Mouse (Mus musculus): ENCODE results near the gene Ccdc9b. TPM values are rescaled to one million over a fixed set of nuclear protein-coding genes. Genes with fewer than 3 reads are reported as not detected.
A peak's percentile ranks its signal among the peaks of the same experiment; 100 is the strongest.

Ccdc9b gene
- polyA plus RNA-seq, 1 experiment from 2014 or later = 0.52 TPM

GRCm38 (mm10) chr2:118750476-118750875, 12.0 kb downstream of the Ccdc9b start:
- no peaks in the 10 kb centered on the region for H3K4me1 ChIP-seq (ENCODE audit: control insufficient read depth, insufficient read depth, low read length)
- ATAC-seq (replicated peaks; ENCODE audit: insufficient number of reproducible peaks, low FRiP score, low TSS enrichment, low read depth) = no peak
- 84% methylated on average over 8 of the region's 8 CpGs for WGBS

GRCm38 (mm10) chr2:118749341-118749884, 13.0 kb downstream of the Ccdc9b start:
- H3K4me1 ChIP-seq (ENCODE audit: control insufficient read depth, insufficient read depth, low read length) = peaks cover 4% of the 10 kb centered on the region
- no peak for ATAC-seq (replicated peaks; ENCODE audit: insufficient number of reproducible peaks, low FRiP score, low TSS enrichment, low read depth)
- H3K27me3 ChIP-seq (ENCODE audit: control insufficient read depth, insufficient read depth, low read length) = peaks cover 5% of the 10 kb centered on the region; the same call in 1 of the 2 replicates
- H3K9ac ChIP-seq (replicated peaks; ENCODE audit: low read length) = no peak overlapping the region
- no peak overlapping the region for H3K27ac ChIP-seq (replicated peaks; ENCODE audit: low read depth, low read length)
- no peak for DNase-seq (ENCODE audit: low spot score)
- H3K4me3 ChIP-seq (ENCODE audit: low read depth, low read length) = no peak overlapping the region
- no peaks in the 10 kb centered on the region for H3K9me3 ChIP-seq (replicated peaks; ENCODE audit: control insufficient read depth, low read length)
- no peaks in the 10 kb centered on the region for H3K36me3 ChIP-seq (replicated peaks; ENCODE audit: control insufficient read depth, insufficient read depth, low read depth, low read length)
- 30% methylated on average over 10 of the region's 10 CpGs for WGBS
- no peak overlapping the region for H3K4me2 ChIP-seq (ENCODE audit: low read depth, low read length)

More at GRCm38 (mm10) chr2:118750476-118750875, 12.0 kb downstream of the Ccdc9b start:
- no peak for DNase-seq (ENCODE audit: low spot score)
- no peaks in the 10 kb centered on the region for H3K27me3 ChIP-seq (ENCODE audit: control insufficient read depth, insufficient read depth, low read length)
- no peak overlapping the region for H3K27ac ChIP-seq (replicated peaks; ENCODE audit: low read depth, low read length)
- no peak overlapping the region for H3K4me3 ChIP-seq (ENCODE audit: low read depth, low read length)
- H3K36me3 ChIP-seq (replicated peaks; ENCODE audit: control insufficient read depth, insufficient read depth, low read depth, low read length) = no peaks in the 10 kb centered on the region
- H3K9ac ChIP-seq (replicated peaks; ENCODE audit: low read length) = no peak overlapping the region; the same call in 1 of the 2 replicates
- H3K4me2 ChIP-seq (ENCODE audit: low read depth, low read length) = no peak overlapping the region
- no peaks in the 10 kb centered on the region for H3K9me3 ChIP-seq (replicated peaks; ENCODE audit: control insufficient read depth, low read length)

GRCm38 (mm10) chr2:118747301-118747960, 15.0 kb downstream of the Ccdc9b start:
- WGBS = 39% methylated on average over 10 of the region's 10 CpGs
- no peak overlapping the region for H3K27ac ChIP-seq (replicated peaks; ENCODE audit: low read depth, low read length)
- DNase-seq (ENCODE audit: low spot score) = no peak
- H3K27me3 ChIP-seq (ENCODE audit: control insufficient read depth, insufficient read depth, low read length) = peaks cover 7% of the 10 kb centered on the region
- no peak overlapping the region for H3K4me2 ChIP-seq (ENCODE audit: low read depth, low read length)
- H3K9me3 ChIP-seq (replicated peaks; ENCODE audit: control insufficient read depth, low read length) = no peaks in the 10 kb centered on the region
- no peak for ATAC-seq (replicated peaks; ENCODE audit: insufficient number of reproducible peaks, low FRiP score, low TSS enrichment, low read depth)
- no peak overlapping the region for H3K4me3 ChIP-seq (ENCODE audit: low read depth, low read length)
- H3K9ac ChIP-seq (replicated peaks; ENCODE audit: low read length) = no peak overlapping the region
- H3K36me3 ChIP-seq (replicated peaks; ENCODE audit: control insufficient read depth, insufficient read depth, low read depth, low read length) = no peaks in the 10 kb centered on the region
- H3K4me1 ChIP-seq (ENCODE audit: control insufficient read depth, insufficient read depth, low read length) = peaks cover 4% of the 10 kb centered on the region

GRCm38 (mm10) chr2:118745915-118746901, 16.3 kb downstream of the Ccdc9b start:
- H3K27me3 ChIP-seq (ENCODE audit: control insufficient read depth, insufficient read depth, low read length) = peaks cover 7% of the 10 kb centered on the region
- peak overlapping the region; percentile 89 for H3K4me3 ChIP-seq (ENCODE audit: low read depth, low read length)
- no peaks in the 10 kb centered on the region for H3K36me3 ChIP-seq (replicated peaks; ENCODE audit: control insufficient read depth, insufficient read depth, low read depth, low read length)
- DNase-seq (ENCODE audit: low spot score) (peak; percentile 48), ATAC-seq (replicated peaks; ENCODE audit: insufficient number of reproducible peaks, low FRiP score, low TSS enrichment, low read depth) (peak; percentile 39)
- H3K4me1 ChIP-seq (ENCODE audit: control insufficient read depth, insufficient read depth, low read length) = peaks cover 4% of the 10 kb centered on the region
- no peak overlapping the region; the same call in 1 of the 2 replicates for H3K27ac ChIP-seq (replicated peaks; ENCODE audit: low read depth, low read length)
- peak overlapping the region; percentile 85 for H3K9ac ChIP-seq (replicated peaks; ENCODE audit: low read length)
- H3K9me3 ChIP-seq (replicated peaks; ENCODE audit: control insufficient read depth, low read length) = no peaks in the 10 kb centered on the region
- under 1% methylated on average over 88 of the region's 113 CpGs for WGBS
- H3K4me2 ChIP-seq (ENCODE audit: low read depth, low read length) = peak overlapping the region; percentile 98

- H3K27ac ChIP-seq (replicated peaks; ENCODE audit: low read depth, low read length) = no peak within 1 kb of the TSS; the same call in 1 of the 2 replicates
- no peaks in the 10 kb centered on the region for H3K9me3 ChIP-seq (replicated peaks; ENCODE audit: control insufficient read depth, low read length)
- H3K4me1 ChIP-seq (ENCODE audit: control insufficient read depth, insufficient read depth, low read length) = peaks cover 4% of the 10 kb centered on the region
- H3K27me3 ChIP-seq (ENCODE audit: control insufficient read depth, insufficient read depth, low read length) = peaks cover 7% of the 10 kb centered on the region
- ATAC-seq (replicated peaks; ENCODE audit: insufficient number of reproducible peaks, low FRiP score, low TSS enrichment, low read depth) (peak; percentile 85), DNase-seq (ENCODE audit: low spot score) (peak; percentile 93)
- no peaks in the 10 kb centered on the region for H3K36me3 ChIP-seq (replicated peaks; ENCODE audit: control insufficient read depth, insufficient read depth, low read depth, low read length)
- under 1% methylated on average over 40 of the region's 57 CpGs for WGBS
- H3K9ac ChIP-seq (replicated peaks; ENCODE audit: low read length) = peak within 1 kb of the TSS; percentile 85
- peak within 1 kb of the TSS; percentile 89 for H3K4me3 ChIP-seq (ENCODE audit: low read depth, low read length)
- peak within 1 kb of the TSS; percentile 98 for H3K4me2 ChIP-seq (ENCODE audit: low read depth, low read length)
Observed at GRCm38 (mm10) chr2:118745232-118745884, 17.1 kb downstream of the Ccdc9b start, which contains the start of gene Inafm2. Inafm2 (plus strand) TSS chr2:118745758.

- Histone ChIP-seq H3K4me3 (ENCODE audit: low read depth, low read length) (no peak overlapping the region; the same call in 1 of the 2 replicates), H3K9ac (replicated peaks; ENCODE audit: low read length) (no peak overlapping the region), H3K36me3 (replicated peaks; ENCODE audit: control insufficient read depth, insufficient read depth, low read depth, low read length) (no peaks in the 10 kb centered on the region), H3K27me3 (ENCODE audit: control insufficient read depth, insufficient read depth, low read length) (peaks cover 7% of the 10 kb centered on the region), H3K9me3 (replicated peaks; ENCODE audit: control insufficient read depth, low read length) (no peaks in the 10 kb centered on the region), H3K4me1 (ENCODE audit: control insufficient read depth, insufficient read depth, low read length) (peaks cover 4% of the 10 kb centered on the region), H3K4me2 (ENCODE audit: low read depth, low read length) (no peak overlapping the region), H3K27ac (replicated peaks; ENCODE audit: low read depth, low read length) (no peak overlapping the region)
- ATAC-seq (replicated peaks; ENCODE audit: insufficient number of reproducible peaks, low FRiP score, low TSS enrichment, low read depth) (no peak), DNase-seq (ENCODE audit: low spot score) (no peak)
- 9% methylated on average over 7 of the region's 7 CpGs for WGBS
Observed at GRCm38 (mm10) chr2:118744621-118745020, 17.8 kb downstream of the Ccdc9b start.

GRCm38 (mm10) chr2:118743261-118743943, 19.1 kb downstream of the Ccdc9b start:
- no peak overlapping the region for H3K4me2 ChIP-seq (ENCODE audit: low read depth, low read length)
- no peaks in the 10 kb centered on the region for H3K36me3 ChIP-seq (replicated peaks; ENCODE audit: control insufficient read depth, insufficient read depth, low read depth, low read length)
- no peak for ATAC-seq (replicated peaks; ENCODE audit: insufficient number of reproducible peaks, low FRiP score, low TSS enrichment, low read depth)
- H3K9ac ChIP-seq (replicated peaks; ENCODE audit: low read length) = no peak overlapping the region
- no peaks in the 10 kb centered on the region for H3K9me3 ChIP-seq (replicated peaks; ENCODE audit: control insufficient read depth, low read length)
- peaks cover 4% of the 10 kb centered on the region for H3K4me1 ChIP-seq (ENCODE audit: control insufficient read depth, insufficient read depth, low read length)
- no peak overlapping the region for H3K4me3 ChIP-seq (ENCODE audit: low read depth, low read length)
- no peak overlapping the region for H3K27ac ChIP-seq (replicated peaks; ENCODE audit: low read depth, low read length)
- WGBS = 27% methylated on average over 8 of the region's 8 CpGs
- H3K27me3 ChIP-seq (ENCODE audit: control insufficient read depth, insufficient read depth, low read length) = peaks cover 7% of the 10 kb centered on the region
- DNase-seq (ENCODE audit: low spot score) = peak; percentile 78
